Mouse (Mus musculus) liver, adult 2 months (tissue): Measurements from ENCODE around the gene Cd44.

ENCODE experiments used
- CTCF ChIP-seq: fragments of 200-500 bp; IDR thresholded peaks from 2 replicates; pipeline ENCODE4 v1.5.1; 2011; ENCODE audit warnings: low read depth, low read length, control low read depth
- POLR2A ChIP-seq: fragments of 200-500 bp; IDR thresholded peaks from 2 replicates; pipeline ENCODE4 v1.6.1; 2011; ENCODE audit warnings: low read length, control low read depth; ENCODE audit not compliant: insufficient read depth; ENCODE audit errors: extremely low read depth

DNA sequence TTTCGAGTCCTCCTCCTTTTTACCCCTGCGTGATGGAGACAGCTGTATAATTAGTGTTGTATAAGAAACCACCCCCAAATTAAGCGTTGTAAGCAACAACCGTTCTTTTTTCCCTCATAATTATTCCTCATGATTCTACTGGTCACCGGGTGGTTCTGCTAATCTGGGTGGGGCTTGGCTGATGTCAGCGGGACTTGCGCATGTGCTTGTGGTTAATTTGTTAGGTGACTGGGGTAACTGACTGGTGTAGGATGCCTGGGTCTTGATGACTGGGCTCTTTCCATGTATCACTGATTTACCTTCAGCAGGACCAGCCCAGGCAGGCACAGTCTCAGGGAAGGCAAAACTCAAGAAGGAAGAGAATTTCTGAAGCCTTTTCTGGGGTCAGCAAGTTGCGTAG, 38.7 kb upstream of the Cd44 start:
- TF ChIP-seq CTCF (no peak), POLR2A (no peak)
